Mouse (Mus musculus): ENCODE results near the gene Filip1l.

Gene Filip1l

GRCm38 (mm10) chr16:57433671-57434070, 80.8 kb downstream of the Filip1l start:
- DNase-seq (ENCODE audit: low spot score in 2 of 2): no peak

- no peak for DNase-seq (ENCODE audit: low spot score in 2 of 2)
These were observed 81.7 kb downstream of the Filip1l start for GRCm38 (mm10) chr16:57434640-57435039.

GRCm38 (mm10) chr16:57437523-57438287, 84.8 kb downstream of the Filip1l start:
- no peak for DNase-seq (ENCODE audit: low spot score in 2 of 2)

- no peak for DNase-seq (ENCODE audit: low spot score in 2 of 2)
These were observed 85.4 kb downstream of the Filip1l start for GRCm38 (mm10) chr16:57438288-57438685.

GRCm38 (mm10) chr16:57439206-57439605, 86.3 kb downstream of the Filip1l start:
- no peak for DNase-seq (ENCODE audit: low spot score in 2 of 2)

GRCm38 (mm10) chr16:57440706-57441437, 88.0 kb downstream of the Filip1l start:
- DNase-seq (ENCODE audit: low spot score in 2 of 2): no peak

GRCm38 (mm10) chr16:57445096-57446094, 92.5 kb downstream of the Filip1l start:
- no peak for DNase-seq (ENCODE audit: low spot score in 2 of 2)

- DNase-seq (ENCODE audit: low spot score in 2 of 2): no peak
These were observed 100.1 kb downstream of the Filip1l start for GRCm38 (mm10) chr16:57453009-57453408.

- no peak for DNase-seq (ENCODE audit: low spot score in 2 of 2)
These were observed 101.3 kb downstream of the Filip1l start for GRCm38 (mm10) chr16:57454106-57454763.

- no peak for DNase-seq (ENCODE audit: low spot score in 2 of 2)
These were observed 102.7 kb downstream of the Filip1l start for GRCm38 (mm10) chr16:57455573-57455972.

GRCm38 (mm10) chr16:57456003-57456402, 103.1 kb downstream of the Filip1l start:
- no peak for DNase-seq (ENCODE audit: low spot score in 2 of 2)

GRCm38 (mm10) chr16:57465386-57465913, 112.6 kb downstream of the Filip1l start:
- DNase-seq (ENCODE audit: low spot score in 2 of 2): no peak

- DNase-seq (ENCODE audit: low spot score in 2 of 2): no peak
These were observed 116.4 kb downstream of the Filip1l start for GRCm38 (mm10) chr16:57469301-57469700.

- no peak for DNase-seq (ENCODE audit: low spot score in 2 of 2)
These were observed 117.0 kb downstream of the Filip1l start for GRCm38 (mm10) chr16:57469869-57470268.

- DNase-seq (ENCODE audit: low spot score in 2 of 2): no peak
These were observed 117.5 kb downstream of the Filip1l start for GRCm38 (mm10) chr16:57470286-57470830.

- no peak for DNase-seq (ENCODE audit: low spot score in 2 of 2)
These were observed 118.2 kb downstream of the Filip1l start for GRCm38 (mm10) chr16:57471071-57471470.

- no peak for DNase-seq (ENCODE audit: low spot score in 2 of 2)
These were observed 120.7 kb downstream of the Filip1l start for GRCm38 (mm10) chr16:57473415-57474085.

GRCm38 (mm10) chr16:57478451-57478850, 125.6 kb downstream of the Filip1l start:
- no peak for DNase-seq (ENCODE audit: low spot score in 2 of 2)

GRCm38 (mm10) chr16:57479776-57480175, 126.9 kb downstream of the Filip1l start:
- DNase-seq (ENCODE audit: low spot score in 2 of 2): no peak

- no peak for DNase-seq (ENCODE audit: low spot score in 2 of 2)
These were observed 129.4 kb downstream of the Filip1l start for GRCm38 (mm10) chr16:57482264-57482663.

Measured in spleen, postnatal 10 days (tissue).